Mouse (Mus musculus) cortical plate, adult 2 months (tissue): ENCODE results near the gene Pgm3. TPM values are rescaled to one million over a fixed set of nuclear protein-coding genes. Genes with fewer than 3 reads are reported as not detected.

Experiments
- H3K27ac ChIP-seq: fragments of 200-500 bp; 2 replicates; pipeline ENCODE4 v1.5.1; 2012; ENCODE audit warnings: low read length, control low read depth, inconsistent platforms; ENCODE audit not compliant: insufficient read depth
- H3K4me1 ChIP-seq: fragments of 200-500 bp; 2 replicates; pipeline ENCODE4 v1.6.1; 2011; ENCODE audit warnings: low read length; ENCODE audit not compliant: control insufficient read depth, insufficient read depth
- H3K4me3 ChIP-seq: fragments of 200-500 bp; 2 replicates; pipeline ENCODE4 v1.5.1; 2011; ENCODE audit warnings: mild to moderate bottlenecking, low read length, control low read depth; ENCODE audit not compliant: insufficient read depth
- CTCF ChIP-seq: fragments of 200-500 bp; IDR thresholded peaks from 2 replicates; pipeline ENCODE4 v1.5.1; 2011; ENCODE audit warnings: mild to moderate bottlenecking, control low read depth, low read length; ENCODE audit not compliant: insufficient read depth; ENCODE audit errors: extremely low read depth
- POLR2A ChIP-seq: fragments of 200-500 bp; IDR thresholded peaks from 2 replicates; pipeline ENCODE4 v1.6.1; 2011; ENCODE audit warnings: mild to moderate bottlenecking, low read length, control low read depth; ENCODE audit not compliant: insufficient read depth; ENCODE audit errors: extremely low read depth
- polyA plus RNA-seq: library from polyadenylated mRNA; depleted of rRNA; stranded (reverse); fragments of >200 nt; gene quantifications from 2 replicates; pipeline ENCODE4 v1.2.3, GENCODE M21; 2012; rRNA removed

Gene Pgm3
- polyA plus RNA-seq, 1 experiment = 9.9 TPM

GRCm38 (mm10) chr9:86525600-86525999 is 46.0 kb downstream of the Pgm3 start:
- TF ChIP-seq POLR2A (no peak), CTCF (no peak)
- Histone ChIP-seq H3K4me1 (no peaks in the 10 kb centered on the region), H3K27ac (no peak overlapping the region), H3K4me3 (no peak overlapping the region)

DNA sequence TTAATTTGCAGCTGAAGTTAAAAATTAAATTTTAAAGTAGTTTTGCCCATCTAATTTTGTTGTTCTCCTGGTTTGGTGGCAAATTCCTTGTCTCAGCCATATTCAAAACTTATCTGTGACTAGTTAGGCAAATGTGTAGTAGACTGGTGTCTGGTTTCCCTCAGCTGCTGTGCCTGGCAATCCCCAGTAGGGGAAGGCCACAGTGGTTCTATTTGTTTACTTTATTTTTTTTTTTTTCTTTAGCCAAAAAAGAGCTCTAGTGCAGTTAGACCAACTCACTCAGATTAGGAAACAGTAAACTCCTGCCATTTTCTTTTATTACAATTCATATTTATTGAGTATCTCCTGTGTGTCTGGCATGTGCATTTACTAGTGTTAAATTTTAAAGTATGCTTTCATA is 49.3 kb downstream of the Pgm3 start:
- Histone ChIP-seq H3K27ac (no peak overlapping the region), H3K4me3 (no peak overlapping the region), H3K4me1 (no peaks in the 10 kb centered on the region)
- TF ChIP-seq POLR2A = no peak
- no peak for TF ChIP-seq CTCF

DNA sequence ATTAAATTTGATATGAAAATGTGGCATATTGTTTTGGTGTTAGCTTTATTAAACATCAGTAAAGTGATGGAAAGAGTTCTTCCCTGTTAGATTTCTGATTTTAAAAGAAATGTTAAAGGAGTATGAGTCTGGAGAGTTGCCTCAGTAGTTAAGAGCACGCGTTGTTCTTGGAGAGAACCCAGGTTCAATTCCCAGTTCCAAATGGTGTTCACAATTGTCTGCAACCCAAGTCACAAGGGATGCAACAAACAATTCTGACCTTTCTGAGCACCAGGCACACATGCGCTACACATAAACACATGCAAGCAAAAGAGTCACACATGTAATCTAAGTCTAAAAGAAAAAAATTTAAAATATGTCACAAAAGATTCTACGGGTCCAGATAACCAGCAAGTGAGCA is 56.8 kb downstream of the Pgm3 start:
- H3K27ac ChIP-seq = no peak overlapping the region
- no peaks in the 10 kb centered on the region for H3K4me1 ChIP-seq
- no peak overlapping the region for H3K4me3 ChIP-seq
- no peak for TF ChIP-seq CTCF
- no peak for TF ChIP-seq POLR2A

DNA sequence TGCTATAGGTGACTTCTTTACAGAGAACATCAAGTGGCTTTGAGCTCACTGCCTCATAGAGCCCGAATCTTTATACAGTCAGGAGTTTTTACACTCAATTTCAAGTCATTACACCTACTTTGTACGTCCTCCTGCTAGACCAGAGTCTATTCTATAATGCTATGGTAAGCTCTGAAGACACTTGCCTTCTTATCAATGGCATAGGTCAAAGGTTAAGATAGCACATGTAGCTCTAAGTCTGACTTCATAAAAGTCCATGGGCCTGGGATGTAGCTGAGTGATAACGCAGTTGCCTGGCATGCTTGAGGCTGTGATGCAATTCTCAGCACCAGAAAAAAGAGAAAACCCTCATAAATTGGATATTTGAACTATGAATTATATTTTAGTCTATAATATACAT is 57.3 kb downstream of the Pgm3 start:
- H3K4me3 ChIP-seq = no peak overlapping the region
- H3K27ac ChIP-seq = no peak overlapping the region
- no peaks in the 10 kb centered on the region for H3K4me1 ChIP-seq
- TF ChIP-seq CTCF (no peak), POLR2A (no peak)

GRCm38 (mm10) chr9:86513733-86514132 is 57.9 kb downstream of the Pgm3 start:
- Histone ChIP-seq H3K27ac (no peak overlapping the region), H3K4me3 (no peak overlapping the region), H3K4me1 (no peaks in the 10 kb centered on the region)
- TF ChIP-seq POLR2A = no peak
- TF ChIP-seq CTCF = no peak

GRCm38 (mm10) chr9:86507437-86507836 is 64.2 kb downstream of the Pgm3 start:
- H3K4me3 ChIP-seq = no peak overlapping the region
- TF ChIP-seq CTCF (no peak), POLR2A (no peak)
- H3K4me1 ChIP-seq = no peaks in the 10 kb centered on the region
- H3K27ac ChIP-seq = no peak overlapping the region

Other genes with a start within 250 kb of the Pgm3 start
- gene Ube2cbp, start 106.9 kb downstream of the Pgm3 start, polyA plus RNA-seq = 2.2 TPM in 2 replicates
- gene Dop1a, start 104.7 kb downstream of the Pgm3 start, polyA plus RNA-seq = 37.6 and 41.4 TPM in 2 replicates
- 24.2 and 26.1 TPM in 2 replicates for gene Rwdd2a, start 149 bp upstream of the Pgm3 start, polyA plus RNA-seq
- 45.1 and 45.6 TPM in 2 replicates for gene Me1, start 124.1 kb upstream of the Pgm3 start, polyA plus RNA-seq
- gene Prss35, start 171.8 kb upstream of the Pgm3 start, polyA plus RNA-seq = 1.8 and 2.3 TPM in 2 replicates